17 mouse cellular contexts compared by ENCODE assay signal in the genomic region with DNA sequence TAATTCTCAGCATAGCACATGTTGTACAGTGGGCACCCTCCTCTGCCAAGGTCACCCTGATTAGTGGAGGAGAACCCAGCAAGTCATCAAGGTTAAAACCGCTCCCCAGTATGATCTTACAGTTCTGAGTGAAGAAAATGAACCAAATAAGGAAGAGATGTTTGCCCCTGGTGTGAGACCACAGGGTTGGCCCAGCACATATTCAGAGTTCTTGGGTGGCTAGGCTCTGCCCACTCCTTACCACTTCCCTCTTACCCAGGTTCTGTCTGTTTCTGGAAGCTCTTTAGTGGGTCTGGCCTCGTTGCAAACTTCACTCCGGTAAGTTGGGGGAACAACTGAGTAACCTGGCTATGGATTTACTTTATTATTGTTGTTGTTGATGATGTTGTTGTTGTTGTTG. TPM values are rescaled to one million over a fixed set of nuclear protein-coding genes. Genes with fewer than 3 reads are reported as not detected.
DNase-seq lines count a peak whose midpoint lies in the region; ATAC-seq lines count a peak whose summit lies in the region.
"Had no signal": no experiment of that assay in that cellular context is flagged by ENCODE, and none has a peak within 500 bp of the region (broad histone marks: within the 10 kb centered on the region; RNA-seq: fewer than 3 reads in every experiment).

No protein-coding gene starts in this region.

- peak; percentile 81 for ATAC-seq in common myeloid progenitor, adult 5-6 weeks (replicated peaks; ENCODE audit: low read depth, poor library complexity, severe bottlenecking)
- ATAC-seq in granulocyte monocyte progenitor cell, adult 5-6 weeks (replicated peaks; ENCODE audit: poor library complexity, severe bottlenecking) = peak; percentile 85
- ATAC-seq in megakaryocyte, adult 5-6 weeks (ENCODE audit: poor library complexity, severe bottlenecking) = peak; percentile 79
- ATAC-seq: forebrain, embryonic 13.5 days; forebrain, embryonic 15.5 days; forebrain, postnatal 0 days had no signal

- DNase-seq in frontal cortex, postnatal 25 days (ENCODE audit: low spot score in 2 of 2) = no peak
- no peak for DNase-seq in cerebellum, postnatal 36 days
- no peak for DNase-seq in cerebellum, adult 9-11 months
- DNase-seq: adrenal gland, adult 2 months; adrenal gland, postnatal 10 days; adrenal gland, postnatal 25 days; cerebellum, adult 11 months; cerebellum, adult 18-20 months; cerebellum, adult 8-10 months; cerebellum, postnatal 10 days; cerebellum, postnatal 25 days; forebrain, postnatal 0 days had no signal

RNA-seq across cellular contexts. Expression of a gene that starts 42.0 kb away (rescaled TPM):
- 72.0 and 88.1 TPM in 2 replicates for total RNA-seq in common myeloid progenitor, adult 5-6 weeks (2017)
- total RNA-seq in granulocyte monocyte progenitor cell, adult 5-6 weeks (2014; fragmentation: Nextera tagmentation) = 44.5 and 46.7 TPM in 2 replicates
- 27.7 and 42.5 TPM in 2 replicates for total RNA-seq in granulocyte monocyte progenitor cell, adult 5-6 weeks (2017)
- 22.9 and 29.5 TPM in 2 replicates for total RNA-seq in megakaryocyte, adult 5-6 weeks (2015)
- 14.5 and 16.7 TPM in 2 replicates for total RNA-seq in megakaryocyte, adult 5-6 weeks (2017)
